Mouse (Mus musculus) embryo, embryonic 9.5 days (tissue): ENCODE results near the gene LTO1.
A peak's percentile ranks its signal among the peaks of the same experiment; 100 is the strongest.

Experiments used
- DNase-seq: peaks from one replicate; pipeline ENCODE4 v3.0.0-alpha.2; 2017; ENCODE audit errors: extremely low spot score

Gene LTO1

GRCm38 (mm10) chr7:144907793-144908192 lies 7.1 kb upstream of the LTO1 start:
- DNase-seq, result peak; percentile 28

GRCm38 (mm10) chr7:144908705-144909104 lies 6.2 kb upstream of the LTO1 start:
- DNase-seq, result no peak

- DNase-seq, result no peak
Observed at GRCm38 (mm10) chr7:144911121-144911520, 3.8 kb upstream of the LTO1 start.

- no peak for DNase-seq
Observed at GRCm38 (mm10) chr7:144912897-144913296, 2.0 kb upstream of the LTO1 start.

- no peak for DNase-seq
Observed at GRCm38 (mm10) chr7:144914296-144914947, 478 bp upstream of the LTO1 start.

- DNase-seq, result no peak
Observed at GRCm38 (mm10) chr7:144918823-144919222, 3.9 kb downstream of the LTO1 start.

GRCm38 (mm10) chr7:144927591-144927990 lies 12.7 kb downstream of the LTO1 start:
- DNase-seq, result no peak

GRCm38 (mm10) chr7:144928009-144928888 lies 13.3 kb downstream of the LTO1 start:
- no peak for DNase-seq

- no peak for DNase-seq
Observed at GRCm38 (mm10) chr7:144928889-144929210, 13.9 kb downstream of the LTO1 start.

GRCm38 (mm10) chr7:144929506-144929905 lies 14.6 kb downstream of the LTO1 start:
- DNase-seq, result no peak

- DNase-seq, result no peak
Observed at GRCm38 (mm10) chr7:144929931-144930330, 15.0 kb downstream of the LTO1 start.

GRCm38 (mm10) chr7:144931778-144932177 lies 16.9 kb downstream of the LTO1 start:
- peak; percentile 66 for DNase-seq

- no peak for DNase-seq
Observed at GRCm38 (mm10) chr7:144932389-144932937, 17.6 kb downstream of the LTO1 start.

GRCm38 (mm10) chr7:144933336-144933735 lies 18.4 kb downstream of the LTO1 start:
- no peak for DNase-seq

- DNase-seq, result no peak
Observed at GRCm38 (mm10) chr7:144933796-144934195, 18.9 kb downstream of the LTO1 start.

GRCm38 (mm10) chr7:144934901-144935300 lies 20.0 kb downstream of the LTO1 start:
- no peak for DNase-seq

- DNase-seq, result no peak
Observed at GRCm38 (mm10) chr7:144935563-144935962, 20.7 kb downstream of the LTO1 start.

- DNase-seq, result no peak
Observed at GRCm38 (mm10) chr7:144936311-144936880, 21.5 kb downstream of the LTO1 start.

- peak; percentile 91 for DNase-seq
Observed at GRCm38 (mm10) chr7:144937490-144937889, 22.6 kb downstream of the LTO1 start.

- peak; percentile 50 for DNase-seq
Observed at GRCm38 (mm10) chr7:144937899-144938517, 23.1 kb downstream of the LTO1 start.

- no peak for DNase-seq
Observed at GRCm38 (mm10) chr7:144938661-144939343, 23.9 kb downstream of the LTO1 start.
